Mouse (Mus musculus) stomach, embryonic 16.5 days (tissue): ENCODE measurements around the gene Tbc1d10a. TPM values are rescaled to one million over a fixed set of nuclear protein-coding genes. Genes with fewer than 3 reads are reported as not detected.
"Not testable (repeated sequence)": the region's sequence is repeated elsewhere in the genome, so short reads cannot be mapped to it uniquely, and the experiment has no call there.

ENCODE experiments used
- ATAC-seq: fragments of 200-750 bp; cut with Nextera tagmentation; 2 replicates; pipeline ENCODE4 v1.8.0; 2017; ENCODE audit warnings: moderate number of reproducible peaks, moderate TSS enrichment; ENCODE audit not compliant: insufficient read depth, low FRiP score
- H3K27ac ChIP-seq: fragments of 300-500 bp; sonication (generic); 2 replicates; pipeline ENCODE4 v1.5.1; 2014; ENCODE audit warnings: low read length
- H3K27me3 ChIP-seq: fragments of 300-500 bp; sonication (generic); 2 replicates; pipeline ENCODE4 v1.6.1; 2014; ENCODE audit warnings: low read length, control low read depth, mixed read lengths; ENCODE audit not compliant: control insufficient read depth, insufficient read depth
- H3K36me3 ChIP-seq: fragments of 300-500 bp; sonication (generic); 2 replicates; pipeline ENCODE4 v1.6.1; 2014; ENCODE audit warnings: low read length; ENCODE audit not compliant: control insufficient read depth, insufficient read depth
- H3K4me1 ChIP-seq: fragments of 300-500 bp; sonication (generic); 2 replicates; pipeline ENCODE4 v1.6.1; 2014; ENCODE audit warnings: low read length, control low read depth, mixed read lengths; ENCODE audit not compliant: control insufficient read depth, insufficient read depth
- H3K4me2 ChIP-seq: fragments of 300-500 bp; sonication (generic); 2 replicates; pipeline ENCODE4 v1.6.1; 2014; ENCODE audit warnings: low read depth, low read length, mixed read lengths
- H3K4me3 ChIP-seq: fragments of 300-500 bp; sonication (generic); replicated peaks from 2 replicates; pipeline ENCODE4 v1.5.1; 2014; ENCODE audit warnings: mild to moderate bottlenecking, low read length
- H3K9ac ChIP-seq: fragments of 300-500 bp; sonication (generic); 2 replicates; pipeline ENCODE4 v1.6.1; 2014; ENCODE audit warnings: low read length
- H3K9me3 ChIP-seq: fragments of 300-500 bp; sonication (generic); replicated peaks from 2 replicates; pipeline ENCODE4 v1.6.1; 2016; ENCODE audit warnings: low read length, control low read depth; ENCODE audit not compliant: control insufficient read depth
- WGBS: fragments of 180-500 bp; shearing (Covaris S2); extraction: QIAGEN DNeasy Blood & Tissue Kit; methylation state at CpG from one replicate; pipeline ENCODE4 v1.1.7; 2014; 5-methylcytosine and 5-hydroxymethylcytosine counted together
- polyA plus RNA-seq: library from polyadenylated mRNA; unstranded; fragments of >200 nt; fragmentation: Nextera tagmentation; extraction: Ambion mirVana; gene quantifications from 2 replicates; pipeline ENCODE4 v1.2.1, GENCODE M21; 2015

Gene Tbc1d10a
- polyA plus RNA-seq, 1 experiment from 2014 or later, result 36.5 TPM

- 86% methylated on average over 7 of the region's 7 CpGs for WGBS
- ATAC-seq, result no peak
- no peaks in the 10 kb centered on the region for H3K27me3 ChIP-seq
- H3K9me3 ChIP-seq, result no peaks in the 10 kb centered on the region
- no peak overlapping the region for H3K4me3 ChIP-seq
- H3K9ac ChIP-seq, result no peak overlapping the region
- no peak overlapping the region for H3K27ac ChIP-seq
- H3K36me3 ChIP-seq, result peaks cover 29% of the 10 kb centered on the region
- no peak overlapping the region for H3K4me2 ChIP-seq
- peaks cover 7% of the 10 kb centered on the region for H3K4me1 ChIP-seq
Measured at GRCm38 (mm10) chr11:4166467-4167090, 20.0 kb upstream of the Tbc1d10a start.

DNA sequence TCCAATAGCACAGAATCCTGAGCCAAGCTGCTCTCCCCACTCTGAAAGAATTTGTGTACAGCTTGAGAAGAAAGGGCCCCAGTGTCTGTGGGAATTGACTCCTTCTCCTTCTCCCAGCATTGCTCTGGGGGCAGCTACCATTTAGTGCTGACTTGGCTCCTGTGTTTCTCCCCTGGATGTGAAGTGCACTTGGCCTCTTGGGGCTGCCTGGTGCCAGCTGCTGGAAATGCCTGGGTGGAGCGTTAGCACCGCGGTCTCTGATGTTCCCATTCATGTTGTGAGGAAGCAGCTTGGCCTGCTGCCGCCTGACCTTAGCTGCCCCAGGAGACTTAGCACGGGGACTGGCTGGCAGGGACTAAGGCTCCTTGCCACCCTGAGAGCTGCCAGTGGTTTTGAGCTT lies 12.0 kb upstream of the Tbc1d10a start:
- ATAC-seq, result no peak
- 82% methylated on average over 5 of the region's 5 CpGs for WGBS
- H3K27ac ChIP-seq, result no peak overlapping the region
- H3K4me2 ChIP-seq, result no peak overlapping the region
- H3K27me3 ChIP-seq, result no peaks in the 10 kb centered on the region
- H3K36me3 ChIP-seq, result peaks cover 47% of the 10 kb centered on the region
- no peak overlapping the region for H3K9ac ChIP-seq
- no peak overlapping the region for H3K4me3 ChIP-seq
- no peaks in the 10 kb centered on the region for H3K4me1 ChIP-seq
- no peaks in the 10 kb centered on the region for H3K9me3 ChIP-seq

- Histone ChIP-seq H3K27me3 (no peaks in the 10 kb centered on the region), H3K9me3 (no peaks in the 10 kb centered on the region), H3K4me3 (no peak overlapping the region), H3K4me1 (no peaks in the 10 kb centered on the region), H3K9ac (no peak overlapping the region), H3K27ac (no peak overlapping the region), H3K4me2 (no peak overlapping the region), H3K36me3 (peaks cover 54% of the 10 kb centered on the region)
- WGBS, result 75% methylated on average over 4 of the region's 4 CpGs
- ATAC-seq, result no peak
Measured at GRCm38 (mm10) chr11:4177716-4178115, 8.9 kb upstream of the Tbc1d10a start.

GRCm38 (mm10) chr11:4182061-4182460 lies 4.5 kb upstream of the Tbc1d10a start:
- H3K9me3 ChIP-seq, result no peaks in the 10 kb centered on the region
- H3K4me2 ChIP-seq, result no peak overlapping the region
- H3K27ac ChIP-seq, result no peak overlapping the region
- no peaks in the 10 kb centered on the region for H3K27me3 ChIP-seq
- WGBS, result 20% methylated on average over 1 of the region's 1 CpGs
- H3K4me3 ChIP-seq, result no peak overlapping the region
- H3K36me3 ChIP-seq, result peaks cover 27% of the 10 kb centered on the region
- no peak for ATAC-seq
- H3K4me1 ChIP-seq, result peaks cover 9% of the 10 kb centered on the region; the same call in 1 of the 2 replicates
- no peak overlapping the region for H3K9ac ChIP-seq

DNA sequence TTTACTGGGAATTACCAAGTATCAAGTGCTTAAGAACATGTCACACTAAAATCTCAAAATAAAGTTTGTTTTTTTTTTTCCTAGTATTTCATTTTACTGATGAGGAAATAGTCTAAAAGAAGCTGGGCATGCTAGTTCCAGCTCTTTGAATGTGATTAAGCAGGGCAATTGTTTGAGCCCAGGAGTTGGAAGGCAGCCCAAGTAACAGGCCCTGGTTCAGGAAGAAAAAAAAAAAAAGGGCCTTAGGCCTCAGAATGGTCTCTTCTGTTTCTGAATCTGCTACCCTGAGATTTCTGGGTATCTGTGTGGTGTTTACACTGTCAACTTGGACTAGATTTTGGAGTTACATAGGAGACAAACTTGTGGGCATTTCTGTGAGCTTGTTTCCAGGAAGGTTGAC lies 3.1 kb upstream of the Tbc1d10a start:
- peaks cover 22% of the 10 kb centered on the region for H3K4me1 ChIP-seq
- H3K9me3 ChIP-seq, result no peaks in the 10 kb centered on the region
- peak overlapping the region; percentile 75 for H3K27ac ChIP-seq
- H3K9ac ChIP-seq, result no peak overlapping the region
- ATAC-seq, result no peak
- no peak overlapping the region for H3K4me3 ChIP-seq
- H3K27me3 ChIP-seq, result no peaks in the 10 kb centered on the region
- peaks cover 18% of the 10 kb centered on the region for H3K36me3 ChIP-seq
- H3K4me2 ChIP-seq, result no peak overlapping the region

DNA sequence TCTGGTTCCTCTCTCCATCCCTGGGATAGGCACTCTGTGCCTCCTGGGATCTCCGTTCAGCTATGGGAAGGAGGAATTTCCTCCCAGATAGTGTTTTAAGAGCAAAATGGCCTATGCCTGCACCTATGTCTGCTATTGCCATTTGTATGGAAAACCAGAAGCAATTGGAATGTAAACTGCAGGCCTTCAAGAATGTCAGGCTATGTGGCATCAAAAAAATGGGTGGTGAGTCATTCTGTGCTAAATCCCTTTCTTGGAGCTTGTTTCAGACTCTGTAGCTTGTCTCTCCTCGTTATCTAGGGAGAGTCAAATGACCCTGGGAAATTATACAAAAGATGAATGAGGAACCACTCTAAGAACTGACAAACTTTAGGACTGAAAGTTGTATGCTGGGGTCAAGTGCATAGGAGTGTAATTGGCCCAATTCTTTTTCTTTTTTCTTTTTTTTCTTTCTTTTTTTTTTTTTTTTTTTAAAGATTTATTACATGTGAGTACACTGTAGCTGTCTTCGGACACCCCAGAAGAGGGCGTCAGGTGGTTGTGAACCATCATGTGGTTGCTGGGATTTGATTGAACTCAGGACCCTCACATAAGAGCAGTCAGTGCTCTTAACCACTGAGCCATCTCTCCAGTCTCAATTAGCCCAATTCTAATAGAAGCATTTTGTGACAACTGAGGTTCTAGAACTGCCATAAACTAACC lies 2.2 kb upstream of the Tbc1d10a start:
- H3K27ac ChIP-seq, result peak overlapping the region; percentile 67
- no peak for ATAC-seq

DNA sequence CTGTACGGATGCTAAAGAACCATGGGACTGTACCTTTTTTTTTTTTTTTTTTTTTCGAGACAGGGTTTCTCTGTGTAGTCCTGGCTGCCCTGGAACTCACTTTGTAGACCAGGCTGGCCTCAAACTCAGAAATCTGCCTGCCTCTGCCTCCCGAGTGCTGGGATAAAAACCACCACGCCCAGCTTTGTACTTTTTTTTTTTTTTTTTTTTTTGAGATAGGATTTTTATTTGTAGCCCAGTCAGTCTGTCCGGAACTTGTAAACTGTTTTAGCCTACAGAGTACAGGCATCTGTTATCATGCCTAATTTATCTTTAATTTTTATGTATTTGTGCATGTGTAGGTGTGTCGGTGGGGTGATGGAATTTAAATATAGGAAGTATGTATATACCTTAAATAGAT lies 1.1 kb upstream of the Tbc1d10a start:
- peaks cover 33% of the 10 kb centered on the region for H3K4me1 ChIP-seq
- H3K4me3 ChIP-seq, ATAC-seq, H3K9me3 ChIP-seq, H3K4me2 ChIP-seq, H3K9ac ChIP-seq, H3K27me3 ChIP-seq, H3K27ac ChIP-seq, H3K36me3 ChIP-seq: not testable (repeated sequence)
- WGBS, result 80% methylated on average over 6 of the region's 6 CpGs

More for the DNA sequence above, 2.2 kb upstream of the Tbc1d10a start:
- Histone ChIP-seq H3K4me3 (no peak overlapping the region), H3K36me3 (peaks cover 12% of the 10 kb centered on the region; the same call in 1 of the 2 replicates), H3K4me1 (peaks cover 26% of the 10 kb centered on the region), H3K27me3 (no peaks in the 10 kb centered on the region), H3K9me3 (no peaks in the 10 kb centered on the region), H3K9ac (no peak overlapping the region), H3K4me2 (no peak overlapping the region)
- WGBS, result 48% methylated on average over 4 of the region's 4 CpGs

DNA sequence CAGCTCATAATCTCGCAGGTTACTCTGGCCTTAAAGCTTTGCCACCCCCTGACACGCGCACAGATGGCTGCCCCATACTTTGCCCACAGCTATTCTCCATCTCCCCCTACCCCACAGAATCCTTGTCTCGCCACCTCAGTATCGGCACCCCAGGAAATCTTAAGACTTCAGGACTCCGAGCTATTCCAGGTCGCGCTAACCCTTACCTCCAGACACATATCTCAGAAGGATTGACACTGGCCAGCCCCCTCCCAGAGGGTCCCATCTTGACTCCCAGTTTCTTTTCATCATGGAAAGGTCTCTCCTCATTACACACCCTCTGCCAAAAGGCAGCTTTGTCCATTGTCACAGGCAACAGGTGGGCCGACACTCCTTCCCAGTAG lies 720 bp downstream of the Tbc1d10a start:
- H3K9me3 ChIP-seq, result no peaks in the 10 kb centered on the region
- H3K9ac ChIP-seq, result peak overlapping the region; percentile 97
- ATAC-seq, result no peak; the same call in 1 of the 2 replicates
- H3K27me3 ChIP-seq, result no peaks in the 10 kb centered on the region
- H3K36me3 ChIP-seq, result no peaks in the 10 kb centered on the region
- H3K4me3 ChIP-seq, result peak overlapping the region; percentile 91
- peak overlapping the region; percentile 67; the same call in 1 of the 2 replicates for H3K27ac ChIP-seq
- WGBS, result 11% methylated on average over 9 of the region's 9 CpGs
- peaks cover 45% of the 10 kb centered on the region for H3K4me1 ChIP-seq
- peak overlapping the region; percentile 86 for H3K4me2 ChIP-seq

DNA sequence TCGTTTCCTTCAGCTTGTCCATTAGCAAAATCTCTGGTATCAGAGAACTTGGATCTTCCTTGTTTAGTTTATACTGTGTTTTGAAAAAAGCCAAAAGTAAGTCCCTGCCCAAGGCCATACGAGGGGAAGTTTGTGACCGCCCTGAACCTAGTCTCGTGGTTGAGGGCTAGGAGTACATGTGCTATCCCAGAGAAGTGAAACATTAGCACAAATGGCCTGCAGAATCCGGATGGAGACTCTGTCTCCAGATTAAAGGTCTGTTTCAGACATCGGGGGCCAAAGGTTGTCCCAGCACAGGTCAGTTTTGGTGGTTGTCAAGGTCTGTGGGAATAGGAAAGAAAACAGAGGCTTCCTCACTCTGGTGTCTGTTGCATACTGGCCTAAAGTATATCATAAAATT lies 2.6 kb downstream of the Tbc1d10a start:
- 79% methylated on average over 6 of the region's 6 CpGs for WGBS
- ATAC-seq, result no peak
- Histone ChIP-seq H3K4me1 (peaks cover 47% of the 10 kb centered on the region), H3K9ac (no peak overlapping the region), H3K9me3 (no peaks in the 10 kb centered on the region), H3K4me3 (no peak overlapping the region), H3K36me3 (no peaks in the 10 kb centered on the region), H3K4me2 (no peak overlapping the region), H3K27me3 (no peaks in the 10 kb centered on the region), H3K27ac (no peak overlapping the region)
